ENCODE assay signal across 13 mouse cellular contexts in the genomic region with DNA sequence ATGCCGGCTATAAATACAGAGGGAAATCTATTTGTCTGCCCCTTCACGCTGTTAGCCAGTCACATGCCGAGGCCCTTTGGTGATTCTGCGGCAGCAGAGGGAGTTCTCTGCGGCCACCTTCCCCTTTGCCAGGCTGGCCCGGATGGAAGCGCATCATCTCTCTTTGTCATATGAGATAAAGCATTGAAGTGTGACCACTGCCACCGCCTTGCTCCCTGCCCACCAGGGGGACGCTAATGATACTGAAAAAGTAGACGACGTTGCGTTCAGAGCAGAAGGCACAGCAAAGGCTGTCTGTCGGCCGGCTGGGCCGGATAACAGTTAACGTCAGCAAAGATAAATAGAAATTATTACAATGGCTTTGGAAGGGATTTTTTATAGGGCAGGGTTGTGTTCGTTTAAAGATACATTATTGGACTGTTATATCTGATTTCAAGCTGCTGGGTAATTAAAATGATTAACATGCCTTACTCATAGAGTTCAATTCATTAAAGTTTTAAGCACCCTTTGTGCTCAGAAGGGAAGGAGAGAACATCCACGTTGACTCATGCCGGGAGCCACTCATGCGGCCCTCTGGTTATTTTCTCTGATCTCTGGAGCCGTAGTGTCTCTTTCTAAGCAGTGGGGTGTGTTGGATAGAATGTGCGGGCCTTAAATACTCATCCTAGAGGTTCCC.
DNase-seq lines count a peak whose midpoint lies in the region; ATAC-seq and TF ChIP-seq lines count a peak whose summit lies in the region.
"Had no signal": no experiment of that assay in that cellular context is flagged by ENCODE, and none has a peak within 500 bp of the region (broad histone marks: within the 10 kb centered on the region; RNA-seq: fewer than 3 reads in every experiment).

No protein-coding gene starts in this region.

- 0 out of 2 replicates have a peak overlapping the region, but pooled peaks have one; percentile 3 for H3K9ac ChIP-seq in hindbrain, embryonic 14.5 days
- no peak overlapping the region for H3K9ac ChIP-seq in kidney, postnatal 0 days (ENCODE audit: low read depth, low read length)

- H3K27ac ChIP-seq in kidney, adult 2 months (ENCODE audit: insufficient read depth, low read depth, low read length): no peak overlapping the region
- H3K27ac ChIP-seq in hindbrain, embryonic 14.5 days: 0 out of 2 replicates have a peak overlapping the region, but pooled peaks have one; percentile 17
- no peak overlapping the region for H3K27ac ChIP-seq in kidney, postnatal 0 days
- H3K27ac ChIP-seq: left cerebral cortex, adult 2 months had no signal

- H3K9me3 ChIP-seq in hindbrain, embryonic 14.5 days (ENCODE audit: control insufficient read depth, low read length): no peaks in the 10 kb centered on the region
- no peaks in the 10 kb centered on the region for H3K9me3 ChIP-seq in kidney, postnatal 0 days (replicated peaks; ENCODE audit: low read length)

- H3K4me3 ChIP-seq in kidney, adult 2 months (ENCODE audit: insufficient read depth, low read depth, low read length): no peak overlapping the region
- H3K4me3 ChIP-seq in hindbrain, embryonic 14.5 days (replicated peaks; ENCODE audit: low read length): no peak overlapping the region
- no peak overlapping the region for H3K4me3 ChIP-seq in kidney, postnatal 0 days (replicated peaks; ENCODE audit: low read depth, low read length)
- H3K4me3 ChIP-seq: left cerebral cortex, adult 2 months had no signal

- ATAC-seq in hindbrain, embryonic 14.5 days (ENCODE audit: low FRiP score): peak; percentile 21; the same call in 1 of the 2 replicates
- peak; percentile 44; the same call in 1 of the 2 replicates for ATAC-seq in kidney, postnatal 0 days (replicated peaks; ENCODE audit: low FRiP score, low read depth)
- ATAC-seq in megakaryocyte, adult 5-6 weeks (ENCODE audit: poor library complexity, severe bottlenecking): no peak
- ATAC-seq: Patski had no signal

- H3K36me3 ChIP-seq in kidney, adult 2 months (ENCODE audit: control insufficient read depth, insufficient read depth, low read length): no peaks in the 10 kb centered on the region
- no peaks in the 10 kb centered on the region for H3K36me3 ChIP-seq in hindbrain, embryonic 14.5 days (replicated peaks; ENCODE audit: control insufficient read depth, insufficient read depth)
- H3K36me3 ChIP-seq in kidney, postnatal 0 days (ENCODE audit: insufficient read depth, low read length): no peaks in the 10 kb centered on the region

- no peak for TF ChIP-seq POLR2A in kidney, adult 2 months (IDR thresholded peaks at IDR 0.05; ENCODE audit: low read depth, low read length)

- H3K4me2 ChIP-seq in hindbrain, embryonic 14.5 days (replicated peaks): peak overlapping the region; percentile 8
- peak overlapping the region; percentile 43 for H3K4me2 ChIP-seq in kidney, postnatal 0 days (ENCODE audit: low read length)

- H3K27me3 ChIP-seq in kidney, adult 2 months (replicated peaks; ENCODE audit: control insufficient read depth, insufficient read depth, low read length): no peaks in the 10 kb centered on the region
- no peaks in the 10 kb centered on the region for H3K27me3 ChIP-seq in hindbrain, embryonic 14.5 days (ENCODE audit: control insufficient read depth, insufficient read depth, low read length)
- H3K27me3 ChIP-seq in kidney, postnatal 0 days (ENCODE audit: insufficient read depth, low read length): no peaks in the 10 kb centered on the region
- H3K27me3 ChIP-seq: Patski had no signal

- H3K4me1 ChIP-seq in kidney, adult 2 months (ENCODE audit: control insufficient read depth, insufficient read depth, low read length): no peaks in the 10 kb centered on the region
- peaks cover 9% of the 10 kb centered on the region; the same call in 1 of the 2 replicates for H3K4me1 ChIP-seq in hindbrain, embryonic 14.5 days (replicated peaks; ENCODE audit: control insufficient read depth, insufficient read depth, low read length)
- H3K4me1 ChIP-seq in kidney, postnatal 0 days (replicated peaks; ENCODE audit: insufficient read depth, low read length): peaks cover 8% of the 10 kb centered on the region; the same call in 1 of the 2 replicates

- 28% methylated on average over 22 of the region's 22 CpGs for WGBS in kidney, adult 2 months
- WGBS in hindbrain, embryonic 14.5 days: 33% methylated on average over 22 of the region's 22 CpGs
- 15% methylated on average over 22 of the region's 22 CpGs for WGBS in kidney, postnatal 0 days

- peak; percentile 16 for DNase-seq in kidney, adult 2 months
- DNase-seq in kidney, adult 11 months: no peak
- peak; percentile 46 for DNase-seq in hindbrain, embryonic 14.5 days (ENCODE audit: low spot score)
- DNase-seq in kidney, postnatal 0 days (ENCODE audit: low spot score): peak; percentile 91
- peak; percentile 71 for DNase-seq in retina, postnatal 1 day
- DNase-seq in spleen, postnatal 10 days (ENCODE audit: low spot score in 2 of 2): no peak
- DNase-seq: adrenal gland, postnatal 10 days; gastrocnemius, postnatal 10 days; lung, postnatal 10 days; thymus, postnatal 4 days had no signal

- no peak for TF ChIP-seq CTCF in kidney, adult 2 months (conservative IDR thresholded peaks at IDR 0.05; ENCODE audit: insufficient read depth, insufficient read length, low read depth, low read length)
- TF ChIP-seq CTCF in kidney, postnatal 0 days (IDR thresholded peaks at IDR 0.05; ENCODE audit: low read depth): peak; percentile 37

Comparison
In these comparisons a context has a peak if more than half of its experiments do, and no peak if none do; other contexts are left out.
1. DNase-seq: peak in kidney, adult 2 months (single experiment), hindbrain, embryonic 14.5 days (single experiment), kidney, postnatal 0 days (single experiment) and retina, postnatal 1 day (single experiment); none in kidney, adult 11 months (single experiment) and spleen, postnatal 10 days (0 of 2).